In the genomic region with DNA sequence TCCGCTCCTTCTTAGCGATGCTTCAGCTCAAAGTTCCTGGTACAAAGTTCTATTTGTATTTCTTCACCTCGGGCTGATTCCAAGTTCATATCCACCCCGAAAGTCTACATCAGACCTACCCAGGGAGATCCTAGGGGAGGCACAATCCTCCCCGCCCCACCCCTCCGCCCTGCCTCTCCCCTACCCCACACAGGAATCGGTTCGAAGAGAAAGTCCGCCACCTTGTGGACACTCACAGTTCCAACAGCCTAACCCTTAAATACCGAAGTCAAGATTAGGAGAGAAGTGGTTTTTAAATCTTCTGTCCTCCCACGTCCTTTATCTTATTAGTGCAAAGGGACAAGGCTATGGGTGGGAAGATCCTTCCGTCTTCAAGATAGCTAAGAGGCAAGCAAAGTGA, we compare ENCODE assay signal across 8 mouse cellular contexts. TPM values are rescaled to one million over a fixed set of nuclear protein-coding genes. Genes with fewer than 3 reads are reported as not detected.
DNase-seq lines count a peak whose midpoint lies in the region; ATAC-seq lines count a peak whose summit lies in the region.

No protein-coding gene starts in this region.

- DNase-seq in cerebellum, adult 11 months: peak; percentile 43
- DNase-seq in embryo, embryonic 11 days: peak; percentile 80
- peak; percentile 97 for DNase-seq in heart, adult 11 months
- DNase-seq in kidney, adult 11 months: peak; percentile 52
- DNase-seq in naive thymus-derived CD4-positive, alpha-beta T cell, adult 2 months (ENCODE audit: low read depth): peak; percentile 76

- ATAC-seq in cerebellum, adult (ENCODE audit: insufficient number of reproducible peaks, low FRiP score, low TSS enrichment): no peak
- no peak for ATAC-seq in limb, embryonic 15.5 days (ENCODE audit: insufficient number of reproducible peaks, low FRiP score, low TSS enrichment, low read depth)
- peak; percentile 46; the same call in 1 of the 2 replicates for ATAC-seq in stomach, embryonic 14.5 days (ENCODE audit: insufficient number of reproducible peaks, insufficient read depth, low FRiP score, low read depth)

- no peak overlapping the region for H3K27ac ChIP-seq in limb, embryonic 15.5 days
- no peak overlapping the region for H3K27ac ChIP-seq in stomach, embryonic 14.5 days (ENCODE audit: low read length)

- peak overlapping the region; percentile 20 for H3K4me3 ChIP-seq in limb, embryonic 15.5 days
- peak overlapping the region; percentile 13; the same call in 1 of the 2 replicates for H3K4me3 ChIP-seq in stomach, embryonic 14.5 days (ENCODE audit: low read depth, low read length)

- H3K4me2 ChIP-seq in limb, embryonic 15.5 days: peak overlapping the region; percentile 49
- peak overlapping the region; percentile 43 for H3K4me2 ChIP-seq in stomach, embryonic 14.5 days (replicated peaks; ENCODE audit: low read depth, low read length)

- no peaks in the 10 kb centered on the region; the same call in 1 of the 2 replicates for H3K4me1 ChIP-seq in limb, embryonic 15.5 days
- H3K4me1 ChIP-seq in stomach, embryonic 14.5 days (ENCODE audit: control insufficient read depth, insufficient read depth, low read length): no peaks in the 10 kb centered on the region

- WGBS in limb, embryonic 15.5 days: 4% methylated on average over 12 of the region's 12 CpGs
- WGBS in stomach, embryonic 14.5 days: 5% methylated on average over 12 of the region's 12 CpGs

- no peaks in the 10 kb centered on the region for H3K36me3 ChIP-seq in limb, embryonic 15.5 days
- H3K36me3 ChIP-seq in stomach, embryonic 14.5 days (ENCODE audit: control insufficient read depth, insufficient read depth, low read length): no peaks in the 10 kb centered on the region

- no peaks in the 10 kb centered on the region for H3K9me3 ChIP-seq in limb, embryonic 15.5 days
- no peaks in the 10 kb centered on the region for H3K9me3 ChIP-seq in stomach, embryonic 14.5 days (ENCODE audit: control insufficient read depth, low read depth, low read length)

- H3K27me3 ChIP-seq in limb, embryonic 15.5 days: 0 out of 2 replicates have a peak, but pooled peaks cover 7% of the 10 kb centered on the region
- no peaks in the 10 kb centered on the region for H3K27me3 ChIP-seq in stomach, embryonic 14.5 days (ENCODE audit: control insufficient read depth, insufficient read depth, low read length)

- H3K9ac ChIP-seq in limb, embryonic 15.5 days: no peak overlapping the region; the same call in 1 of the 2 replicates
- no peak overlapping the region for H3K9ac ChIP-seq in stomach, embryonic 14.5 days (replicated peaks; ENCODE audit: low read depth, low read length)

RNA-seq across cellular contexts. Expression of a gene that starts 4.0 kb away (rescaled TPM):
- 1.1 and 2.3 TPM in 2 replicates for polyA plus RNA-seq in limb, embryonic 15.5 days (2015; fragmentation: Nextera tagmentation; extraction: Ambion mirVana)
- 1.6 and 2.2 TPM in 2 replicates for polyA plus RNA-seq in stomach, embryonic 14.5 days (2014; fragmentation: Nextera tagmentation; extraction: Ambion mirVana)

RNA-seq across cellular contexts. Expression of a gene that starts 31.4 kb away (rescaled TPM):
- 30.3 and 33.8 TPM in 2 replicates for polyA plus RNA-seq in limb, embryonic 15.5 days (2015; fragmentation: Nextera tagmentation; extraction: Ambion mirVana)
- 30.6 and 31.7 TPM in 2 replicates for polyA plus RNA-seq in stomach, embryonic 14.5 days (2014; fragmentation: Nextera tagmentation; extraction: Ambion mirVana)

RNA-seq across cellular contexts. Expression of a gene that starts 31.5 kb away (rescaled TPM):
- polyA plus RNA-seq in limb, embryonic 15.5 days (2015; fragmentation: Nextera tagmentation; extraction: Ambion mirVana): 16.4 and 16.8 TPM in 2 replicates
- 16.5 and 16.7 TPM in 2 replicates for polyA plus RNA-seq in stomach, embryonic 14.5 days (2014; fragmentation: Nextera tagmentation; extraction: Ambion mirVana)

RNA-seq across cellular contexts. Expression of a gene that starts 57.2 kb away (rescaled TPM):
- 127 and 317 TPM in 2 replicates for polyA plus RNA-seq in limb, embryonic 15.5 days (2015; fragmentation: Nextera tagmentation; extraction: Ambion mirVana)
- polyA plus RNA-seq in stomach, embryonic 14.5 days (2014; fragmentation: Nextera tagmentation; extraction: Ambion mirVana): 0.20 TPM in 1 of 2 replicates, not detected in the other

Comparison
In these comparisons a context has a peak if more than half of its experiments do, and no peak if none do; other contexts are left out.
1. DNase-seq: peak in every context shown above with its lines; median percentile 97 in heart, adult 11 months; 80 in embryo, embryonic 11 days; 76 in naive thymus-derived CD4-positive, alpha-beta T cell, adult 2 months; 52 in kidney, adult 11 months; 43 in cerebellum, adult 11 months.